ENCODE assay signal across 8 mouse cellular contexts in the genomic region with DNA sequence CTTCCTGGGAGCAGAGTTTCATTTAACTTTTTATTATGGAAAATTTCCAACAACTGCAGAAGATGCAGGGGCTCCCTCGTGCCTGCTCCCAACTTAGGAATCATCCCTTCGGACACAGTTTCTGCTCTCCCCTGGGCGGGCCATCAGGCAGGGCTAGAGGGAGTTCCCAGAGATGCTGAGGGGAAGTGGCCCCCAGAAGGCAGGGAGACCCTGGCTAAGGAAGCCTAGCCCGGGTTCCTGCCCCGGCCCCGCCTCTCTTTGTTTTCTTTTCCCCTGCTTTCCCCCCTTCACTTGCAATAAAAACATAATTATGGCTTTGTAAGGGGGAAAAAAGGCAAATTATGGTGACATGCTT.
A peak's percentile ranks its signal among the peaks of the same experiment; 100 is the strongest.
DNase-seq lines count a peak whose midpoint lies in the region; ATAC-seq and TF ChIP-seq lines count a peak whose summit lies in the region.

No protein-coding gene starts in this region.

- H3K9me3 ChIP-seq in intestine, embryonic 14.5 days (ENCODE audit: control insufficient read depth, low read length), result no peaks in the 10 kb centered on the region
- H3K9me3 ChIP-seq in intestine, postnatal 0 days (ENCODE audit: control insufficient read depth), result no peaks in the 10 kb centered on the region
- H3K9me3 ChIP-seq in embryonic facial prominence, embryonic 12.5 days, result no peaks in the 10 kb centered on the region; the same call in 1 of the 2 replicates
- H3K9me3 ChIP-seq in hindbrain, embryonic 15.5 days, result no peaks in the 10 kb centered on the region
- H3K9me3 ChIP-seq in midbrain, embryonic 16.5 days (replicated peaks; ENCODE audit: control insufficient read depth, low read length, poor library complexity, severe bottlenecking), result no peaks in the 10 kb centered on the region

- no peak overlapping the region for H3K4me3 ChIP-seq in intestine, embryonic 14.5 days (ENCODE audit: low read depth, low read length)
- H3K4me3 ChIP-seq in intestine, postnatal 0 days (ENCODE audit: low read depth, low read length), result no peak overlapping the region
- H3K4me3 ChIP-seq in embryonic facial prominence, embryonic 12.5 days, result no peak overlapping the region
- H3K4me3 ChIP-seq in hindbrain, embryonic 15.5 days, result no peak overlapping the region
- H3K4me3 ChIP-seq in midbrain, embryonic 16.5 days (ENCODE audit: low read depth, low read length), result no peak overlapping the region

- no peaks in the 10 kb centered on the region for H3K36me3 ChIP-seq in intestine, embryonic 14.5 days (ENCODE audit: control insufficient read depth, insufficient read depth, low read length)
- H3K36me3 ChIP-seq in intestine, postnatal 0 days (ENCODE audit: control insufficient read depth, insufficient read depth), result no peaks in the 10 kb centered on the region
- H3K36me3 ChIP-seq in embryonic facial prominence, embryonic 12.5 days, result no peaks in the 10 kb centered on the region
- no peaks in the 10 kb centered on the region for H3K36me3 ChIP-seq in hindbrain, embryonic 15.5 days
- H3K36me3 ChIP-seq in midbrain, embryonic 16.5 days (ENCODE audit: control insufficient read depth, insufficient read depth, low read length), result no peaks in the 10 kb centered on the region

- no peak for ATAC-seq in intestine, embryonic 14.5 days (replicated peaks; ENCODE audit: low FRiP score, low TSS enrichment, low read depth)
- no peak for ATAC-seq in intestine, postnatal 0 days
- ATAC-seq in embryonic facial prominence, embryonic 12.5 days (ENCODE audit: insufficient number of reproducible peaks, insufficient read depth, low FRiP score, low TSS enrichment), result no peak
- ATAC-seq in hindbrain, embryonic 15.5 days (ENCODE audit: low FRiP score, low read depth), result peak; percentile 19; the same call in 1 of the 2 replicates
- no peak for ATAC-seq in midbrain, embryonic 16.5 days
- no peak for ATAC-seq in erythroid progenitor cell, adult 5-6 weeks (replicated peaks; ENCODE audit: low FRiP score, poor library complexity, severe bottlenecking)

- H3K4me2 ChIP-seq in intestine, embryonic 14.5 days (ENCODE audit: low read length), result peak overlapping the region; percentile 15
- no peak overlapping the region for H3K4me2 ChIP-seq in intestine, postnatal 0 days (replicated peaks; ENCODE audit: low read depth)
- H3K4me2 ChIP-seq in embryonic facial prominence, embryonic 12.5 days (replicated peaks), result peak overlapping the region; percentile 33
- H3K4me2 ChIP-seq in hindbrain, embryonic 15.5 days, result peak overlapping the region; percentile 11; the same call in 1 of the 2 replicates
- H3K4me2 ChIP-seq in midbrain, embryonic 16.5 days (ENCODE audit: low read length), result no peak overlapping the region

- DNase-seq in intestine, embryonic 14.5 days (ENCODE audit: low spot score), result no peak
- no peak for DNase-seq in adrenal gland, postnatal 4 days (ENCODE audit: low spot score in 2 of 2)
- no peak for DNase-seq in retina, embryonic 14.5 days (ENCODE audit: low spot score)

- TF ChIP-seq CTCF in intestine, postnatal 0 days (IDR thresholded peaks at IDR 0.05; ENCODE audit: low read depth), result no peak

- no peak overlapping the region for H3K9ac ChIP-seq in intestine, embryonic 14.5 days (ENCODE audit: low read length)
- H3K9ac ChIP-seq in intestine, postnatal 0 days (ENCODE audit: low read depth, low read length), result no peak overlapping the region
- 0 out of 2 replicates have a peak overlapping the region, but pooled peaks have one; percentile 11 for H3K9ac ChIP-seq in embryonic facial prominence, embryonic 12.5 days
- H3K9ac ChIP-seq in hindbrain, embryonic 15.5 days, result 0 out of 2 replicates have a peak overlapping the region, but pooled peaks have one; percentile 4
- peak overlapping the region; percentile 3; the same call in 1 of the 2 replicates for H3K9ac ChIP-seq in midbrain, embryonic 16.5 days (ENCODE audit: low read depth, low read length)

- no peaks in the 10 kb centered on the region for H3K27me3 ChIP-seq in intestine, embryonic 14.5 days (replicated peaks; ENCODE audit: control insufficient read depth, insufficient read depth, low read length)
- H3K27me3 ChIP-seq in intestine, postnatal 0 days (replicated peaks; ENCODE audit: control insufficient read depth, insufficient read depth, low read length), result no peaks in the 10 kb centered on the region
- H3K27me3 ChIP-seq in embryonic facial prominence, embryonic 12.5 days, result 0 out of 2 replicates have a peak, but pooled peaks cover 4% of the 10 kb centered on the region
- H3K27me3 ChIP-seq in hindbrain, embryonic 15.5 days, result 0 out of 2 replicates have a peak, but pooled peaks cover 10% of the 10 kb centered on the region
- H3K27me3 ChIP-seq in midbrain, embryonic 16.5 days (ENCODE audit: control insufficient read depth, insufficient read depth, low read depth, low read length), result no peaks in the 10 kb centered on the region

- H3K4me1 ChIP-seq in intestine, embryonic 14.5 days (replicated peaks; ENCODE audit: control insufficient read depth, insufficient read depth, low read length), result peaks cover 10% of the 10 kb centered on the region
- H3K4me1 ChIP-seq in intestine, postnatal 0 days (replicated peaks; ENCODE audit: control insufficient read depth, insufficient read depth, low read length), result no peaks in the 10 kb centered on the region
- peaks cover 19% of the 10 kb centered on the region for H3K4me1 ChIP-seq in embryonic facial prominence, embryonic 12.5 days
- peaks cover 24% of the 10 kb centered on the region for H3K4me1 ChIP-seq in hindbrain, embryonic 15.5 days (replicated peaks)
- H3K4me1 ChIP-seq in midbrain, embryonic 16.5 days (ENCODE audit: control insufficient read depth, insufficient read depth, low read length), result peaks cover 19% of the 10 kb centered on the region

- WGBS in intestine, embryonic 14.5 days, result 15% methylated on average over 6 of the region's 6 CpGs
- 23% methylated on average over 6 of the region's 6 CpGs for WGBS in intestine, postnatal 0 days
- 10% methylated on average over 6 of the region's 6 CpGs for WGBS in embryonic facial prominence, embryonic 12.5 days
- 13% methylated on average over 6 of the region's 6 CpGs for WGBS in hindbrain, embryonic 15.5 days
- 20% methylated on average over 6 of the region's 6 CpGs for WGBS in midbrain, embryonic 16.5 days

- 0 out of 2 replicates have a peak overlapping the region, but pooled peaks have one; percentile 27 for H3K27ac ChIP-seq in intestine, embryonic 14.5 days (ENCODE audit: low read depth)
- H3K27ac ChIP-seq in intestine, postnatal 0 days (ENCODE audit: low read depth, low read length), result no peak overlapping the region
- H3K27ac ChIP-seq in embryonic facial prominence, embryonic 12.5 days, result peak overlapping the region; percentile 81
- H3K27ac ChIP-seq in hindbrain, embryonic 15.5 days (replicated peaks), result peak overlapping the region; percentile 64; the same call in 1 of the 2 replicates
- H3K27ac ChIP-seq in midbrain, embryonic 16.5 days (ENCODE audit: low read length), result peak overlapping the region; percentile 72

Comparison
In these comparisons a context has a peak if more than half of its experiments do, and no peak if none do; other contexts are left out.
1. H3K4me2 ChIP-seq: peak in intestine, embryonic 14.5 days (single experiment), embryonic facial prominence, embryonic 12.5 days (single experiment) and hindbrain, embryonic 15.5 days (single experiment); none in intestine, postnatal 0 days (single experiment) and midbrain, embryonic 16.5 days (single experiment).
2. H3K9ac ChIP-seq: peak in embryonic facial prominence, embryonic 12.5 days (single experiment), hindbrain, embryonic 15.5 days (single experiment) and midbrain, embryonic 16.5 days (single experiment); none in intestine, embryonic 14.5 days (single experiment) and intestine, postnatal 0 days (single experiment).